Mouse (Mus musculus) midbrain, postnatal 0 days (tissue): ENCODE data around the gene Mns1. TPM values are rescaled to one million over a fixed set of nuclear protein-coding genes. Genes with fewer than 3 reads are reported as not detected.

ENCODE experiments used
- ATAC-seq: fragments of 200-750 bp; cut with Nextera tagmentation; 2 replicates; pipeline ENCODE4 v1.8.0; 2017; ENCODE audit warnings: moderate number of reproducible peaks, mild to moderate bottlenecking, moderate TSS enrichment, moderate library complexity; ENCODE audit not compliant: low FRiP score
- DNase-seq: peaks from one replicate; pipeline ENCODE4 v3.0.0-alpha.2; 2015; ENCODE audit warnings: low spot score
- H3K27ac ChIP-seq: fragments of 300-500 bp; sonication (generic); 2 replicates; pipeline ENCODE4 v1.5.1; 2014; ENCODE audit warnings: low read depth, mild to moderate bottlenecking, low read length, mixed read lengths
- H3K27me3 ChIP-seq: fragments of 300-500 bp; sonication (generic); 2 replicates; pipeline ENCODE4 v1.6.1; 2014; ENCODE audit warnings: low read length, control low read depth, mixed read lengths; ENCODE audit not compliant: insufficient read depth
- H3K36me3 ChIP-seq: fragments of 300-500 bp; sonication (generic); 2 replicates; pipeline ENCODE4 v1.6.1; 2014; ENCODE audit warnings: low read length, control low read depth, mixed read lengths; ENCODE audit not compliant: insufficient read depth
- H3K4me1 ChIP-seq: fragments of 300-500 bp; sonication (generic); 2 replicates; pipeline ENCODE4 v1.6.1; 2014; ENCODE audit warnings: mild to moderate bottlenecking, control low read depth, antibody characterized with exemption, low read length, mixed read lengths; ENCODE audit not compliant: insufficient read depth
- H3K4me2 ChIP-seq: fragments of 300-500 bp; sonication (generic); 2 replicates; pipeline ENCODE4 v1.6.1; 2014; ENCODE audit warnings: low read depth, mild to moderate bottlenecking, low read length, mixed read lengths; ENCODE audit not compliant: poor library complexity, severe bottlenecking
- H3K4me3 ChIP-seq: fragments of 300-500 bp; sonication (generic); 2 replicates; pipeline ENCODE4 v1.5.1; 2014; ENCODE audit warnings: low read depth, mild to moderate bottlenecking, low read length, moderate library complexity
- H3K9ac ChIP-seq: fragments of 300-500 bp; sonication (generic); replicated peaks from 2 replicates; pipeline ENCODE4 v1.6.1; 2014; ENCODE audit warnings: mild to moderate bottlenecking, low read length, moderate library complexity, mixed read lengths; ENCODE audit not compliant: poor library complexity, severe bottlenecking
- H3K9me3 ChIP-seq: fragments of 300-500 bp; sonication (generic); 2 replicates; pipeline ENCODE4 v1.6.1; 2016; ENCODE audit warnings: low read length, control low read depth
- CTCF ChIP-seq: IDR thresholded peaks from 2 replicates; pipeline ENCODE4 v1.5.1; 2016; ENCODE audit warnings: antibody characterized with exemption, mild to moderate bottlenecking
- WGBS: fragments of 180-500 bp; shearing (Covaris S2); extraction: QIAGEN DNeasy Blood & Tissue Kit; methylation state at CpG from one replicate; pipeline ENCODE4 v1.1.7; 2014; 5-methylcytosine and 5-hydroxymethylcytosine counted together
- microRNA-seq: library from miRNA; unstranded; fragments of <30 nt; microRNA quantifications from one replicate; pipeline ENCODE4, GENCODE M21; 2016; ENCODE audit warnings: borderline number of aligned reads
- polyA plus RNA-seq: library from polyadenylated mRNA; unstranded; fragments of >200 nt; fragmentation: Nextera tagmentation; extraction: Ambion mirVana; gene quantifications from 2 replicates; pipeline ENCODE4 v1.2.1, GENCODE M21; 2015
- total RNA-seq: library from RNA; depleted of rRNA; stranded (reverse); fragments of >200 nt; gene quantifications from 2 replicates; pipeline ENCODE4 v1.2.3, GENCODE M21; 2014; rRNA removed

Gene Mns1
- total and polyA plus RNA-seq, 2 experiments from 2014 or later = 3.1 TPM

DNA sequence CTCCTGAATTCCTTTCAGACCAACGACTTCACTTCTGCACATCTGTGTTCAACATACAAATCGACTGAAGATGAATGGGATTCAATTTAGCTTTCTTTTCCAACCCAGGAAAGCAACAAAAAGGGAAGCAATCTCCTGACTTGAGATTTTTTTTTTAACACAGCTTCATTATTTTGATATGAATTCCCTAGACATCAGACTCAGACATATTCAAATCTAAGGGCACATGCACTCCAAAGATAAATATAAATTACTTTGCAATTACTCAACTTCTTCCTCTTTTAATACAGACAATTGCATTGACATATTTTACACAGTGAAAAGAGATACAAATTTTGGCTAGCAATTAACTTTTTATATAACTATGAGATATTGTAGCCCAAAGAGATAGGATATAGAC lies 58.9 kb downstream of the Mns1 start:
- ATAC-seq = no peak
- Histone ChIP-seq H3K36me3 (no peaks in the 10 kb centered on the region), H3K4me3 (no peak overlapping the region), H3K27ac (no peak overlapping the region), H3K27me3 (no peaks in the 10 kb centered on the region), H3K9me3 (no peaks in the 10 kb centered on the region), H3K4me2 (no peak overlapping the region), H3K9ac (no peak overlapping the region), H3K4me1 (no peaks in the 10 kb centered on the region)
- DNase-seq = no peak
- no peak for TF ChIP-seq CTCF
- WGBS = 56% methylated on average over 2 of the region's 2 CpGs

DNA sequence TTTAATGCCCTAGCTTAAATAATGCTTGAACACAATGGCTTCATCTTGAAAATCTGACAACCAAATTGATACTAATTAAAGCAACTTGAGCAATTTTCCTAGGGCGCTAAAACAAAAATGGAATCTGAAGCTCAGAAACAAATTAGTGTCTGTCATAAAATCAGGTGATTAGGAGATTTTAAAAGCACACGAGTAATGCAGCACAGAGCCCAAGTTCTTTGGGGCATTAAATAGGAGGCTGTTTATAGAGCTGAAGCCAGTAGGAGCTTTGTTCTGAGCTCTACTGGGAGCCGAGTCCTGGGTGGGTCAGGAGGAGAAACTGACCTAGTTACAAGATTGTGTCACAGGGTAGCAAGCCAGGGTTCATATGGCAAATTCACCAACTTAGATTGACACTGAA lies 59.4 kb downstream of the Mns1 start:
- H3K27me3 ChIP-seq = no peaks in the 10 kb centered on the region
- no peaks in the 10 kb centered on the region for H3K36me3 ChIP-seq
- H3K9me3 ChIP-seq = no peaks in the 10 kb centered on the region
- no peak for TF ChIP-seq CTCF
- no peak overlapping the region for H3K4me3 ChIP-seq
- H3K9ac ChIP-seq = no peak overlapping the region
- H3K4me2 ChIP-seq = no peak overlapping the region
- DNase-seq (no peak), ATAC-seq (no peak)
- H3K4me1 ChIP-seq = no peaks in the 10 kb centered on the region
- no peak overlapping the region for H3K27ac ChIP-seq
- WGBS = 66% methylated on average over 3 of the region's 3 CpGs

Small RNA genes lying within 50 kb of the gene (microRNA-seq; reads per million reads assigned to microRNA genes)
- gene Gm28010 = not detected

Other genes starting within 250 kb of the Mns1 start
- gene Zfp280d, start 163.2 kb upstream of the Mns1 start, total RNA-seq = 40.2 and 61.8 TPM in 2 replicates
- gene Zfp280d, start 163.2 kb upstream of the Mns1 start, polyA plus RNA-seq = 20.4 and 24.4 TPM in 2 replicates
- gene Tex9, start 54.2 kb downstream of the Mns1 start, total RNA-seq = 21.1 and 25.4 TPM in 2 replicates
- 35.9 and 44.0 TPM in 2 replicates for gene Tex9, start 54.2 kb downstream of the Mns1 start, polyA plus RNA-seq
- gene Rfx7, start 94.2 kb downstream of the Mns1 start, total RNA-seq = 41.5 and 48.2 TPM in 2 replicates
- gene Rfx7, start 94.2 kb downstream of the Mns1 start, polyA plus RNA-seq = 9.3 and 12.2 TPM in 2 replicates
- gene Nedd4, start 224.3 kb downstream of the Mns1 start, total RNA-seq = 432 and 533 TPM in 2 replicates
- 276 and 321 TPM in 2 replicates for gene Nedd4, start 224.3 kb downstream of the Mns1 start, polyA plus RNA-seq